Mouse (Mus musculus) MEL (cell line): ENCODE results near the gene Tnfrsf1a.

ENCODE experiments used
- CTCF ChIP-seq, 3 experiments: IDR thresholded peaks in 2 of 3; conservative IDR thresholded peaks in 1 of 3; 2 replicates each; pipeline ENCODE4 v1.5.1; 2011 to 2012; ENCODE audit warnings: low read length in 3 of 3, low read depth in 2 of 3, mild to moderate bottlenecking in 2 of 3, improper control_type of control experiment in 1 of 3, inconsistent platforms in 1 of 3, mixed read lengths in 1 of 3, moderate library complexity in 1 of 3; ENCODE audit not compliant: control insufficient read depth in 1 of 3, insufficient read depth in 1 of 3, poor library complexity in 1 of 3, severe bottlenecking in 1 of 3
- MEF2A ChIP-seq: IDR thresholded peaks from 2 replicates; pipeline ENCODE4 v1.6.1; 2014; ENCODE audit warnings: low read depth, mild to moderate bottlenecking, inconsistent platforms, low read length, improper control_type of control experiment; ENCODE audit not compliant: poor library complexity, insufficient replicate concordance, severe bottlenecking; ENCODE audit errors: extremely low read depth
- TAL1 ChIP-seq: IDR thresholded peaks from 2 replicates; pipeline ENCODE4 v1.6.1; 2012; ENCODE audit warnings: mild to moderate bottlenecking, inconsistent platforms, low read length, moderate library complexity, mixed read lengths

DNA sequence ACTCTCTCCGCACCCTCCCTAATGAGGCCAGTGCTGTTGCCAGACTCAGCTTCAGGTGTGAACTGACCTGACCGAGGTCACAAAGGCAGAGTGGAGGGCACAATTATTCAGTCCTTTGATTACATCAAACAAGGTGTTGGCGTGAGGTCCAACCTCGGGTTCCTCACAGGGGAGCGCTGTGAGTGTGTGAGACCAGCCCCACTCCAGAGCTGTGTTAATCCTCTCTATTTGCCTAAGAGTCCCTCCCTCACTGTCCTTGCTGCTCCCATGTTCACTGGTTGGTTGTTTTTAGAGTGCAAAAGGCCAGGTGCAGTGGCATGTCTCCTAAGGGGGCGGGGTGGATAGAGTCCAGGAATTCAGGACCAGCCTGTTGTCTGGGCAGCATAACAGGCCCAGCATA is 36.9 kb downstream of the Tnfrsf1a start:
- no peak for TF ChIP-seq CTCF (IDR thresholded peaks at IDR 0.05 in 2 of 3, conservative IDR thresholded peaks at IDR 0.05 in 1 of 3; ENCODE audit: control insufficient read depth in 1 of 3, insufficient read depth in 1 of 3, low read depth in 2 of 3, low read length in 3 of 3, poor library complexity in 1 of 3, severe bottlenecking in 1 of 3)
- no peak for TF ChIP-seq MEF2A
- TF ChIP-seq TAL1: no peak
